Mouse (Mus musculus): Measurements from ENCODE around the gene Rnls.

Rnls gene

GRCm38 (mm10) chr19:33188766-33189165 is 203.3 kb downstream of the Rnls start:
- DNase-seq (ENCODE audit: low spot score in 2 of 2) = no peak

DNA sequence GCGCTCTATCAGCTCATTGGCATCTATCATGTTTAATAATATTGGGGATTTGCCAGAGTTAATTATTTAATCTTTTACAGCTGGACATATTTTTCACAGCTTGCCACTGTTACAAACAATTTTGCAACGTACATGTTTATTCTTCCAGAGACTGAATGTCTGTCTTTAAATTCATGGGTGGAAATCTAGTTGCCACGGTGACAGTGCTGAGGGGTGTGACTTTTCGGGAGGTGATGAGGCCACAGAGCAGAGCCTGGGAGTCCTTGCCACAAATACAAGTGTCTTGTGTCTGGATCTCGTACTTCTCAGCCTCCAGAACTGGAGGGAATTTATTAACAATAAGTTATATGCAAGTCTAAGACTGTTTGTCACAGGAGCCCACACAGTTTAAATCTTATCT is 212.5 kb downstream of the Rnls start:
- no peak for DNase-seq (ENCODE audit: low spot score in 2 of 2)

DNA sequence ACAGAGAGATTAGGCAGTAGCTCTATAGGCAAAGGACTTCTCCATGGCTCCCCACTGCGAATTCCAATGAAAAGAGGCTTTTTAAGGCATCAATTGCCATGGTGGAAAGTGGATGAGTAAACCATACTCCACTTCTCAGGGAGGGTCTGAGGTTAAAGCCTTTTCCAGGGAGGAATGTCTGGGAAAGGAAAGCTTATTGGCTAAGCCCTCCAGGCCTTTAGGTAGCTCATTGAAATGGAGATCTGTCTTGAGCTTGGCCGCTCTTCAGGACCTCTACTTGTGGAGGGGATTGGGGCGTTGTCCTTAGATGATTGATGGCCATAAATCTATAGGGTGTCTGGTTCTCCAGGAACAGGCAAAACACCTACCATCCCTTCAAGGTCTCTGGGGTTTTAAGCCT is 213.2 kb downstream of the Rnls start:
- no peak for DNase-seq (ENCODE audit: low spot score in 2 of 2)

DNA sequence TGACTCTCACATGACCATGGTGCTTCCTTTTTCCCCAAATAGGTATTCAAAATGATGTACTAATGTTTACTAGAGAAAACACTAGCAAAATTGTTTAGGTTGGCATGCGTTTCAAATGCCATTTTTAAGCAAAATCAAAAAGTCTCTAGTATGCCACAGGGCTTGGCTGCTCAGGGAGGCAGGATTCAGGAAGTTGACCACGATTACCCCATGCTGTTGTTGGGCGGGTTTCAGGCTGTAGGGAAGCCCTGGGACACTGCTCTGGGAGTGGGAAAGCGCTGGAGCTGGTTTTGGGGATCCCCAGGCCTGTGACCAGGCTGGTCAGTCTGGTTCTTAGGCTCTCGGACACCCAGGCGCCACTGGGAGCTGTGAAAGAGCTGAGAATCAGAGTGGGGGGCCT is 213.7 kb downstream of the Rnls start:
- no peak for DNase-seq (ENCODE audit: low spot score in 2 of 2)

DNA sequence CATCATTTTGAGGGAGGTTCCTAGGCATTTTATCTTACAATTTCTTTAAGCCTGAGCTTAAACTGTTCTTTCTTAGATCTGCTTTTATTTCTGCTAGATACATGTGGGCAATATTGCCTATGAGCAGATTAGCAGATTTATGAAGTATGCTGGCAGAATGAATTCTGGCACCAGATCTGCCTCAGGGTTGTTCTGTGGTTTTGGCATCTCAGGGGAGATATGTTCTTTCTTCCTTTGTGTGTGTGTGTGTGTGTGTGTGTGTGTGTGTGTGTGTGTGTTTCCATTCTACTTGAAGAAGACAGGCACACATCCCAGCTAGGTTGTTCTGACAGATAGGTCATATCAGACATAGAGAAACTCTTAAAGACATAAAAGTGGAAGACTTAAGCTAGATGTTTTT is 218.1 kb downstream of the Rnls start:
- DNase-seq (ENCODE audit: low spot score in 2 of 2) = no peak

- no peak for DNase-seq (ENCODE audit: low spot score in 2 of 2)
Observed at GRCm38 (mm10) chr19:33169881-33170280, 222.2 kb downstream of the Rnls start.

- no peak for DNase-seq (ENCODE audit: low spot score in 2 of 2)
Observed at GRCm38 (mm10) chr19:33167528-33168264, 224.4 kb downstream of the Rnls start.

- no peak for DNase-seq (ENCODE audit: low spot score in 2 of 2)
Observed at GRCm38 (mm10) chr19:33164801-33165200, 227.3 kb downstream of the Rnls start.

DNA sequence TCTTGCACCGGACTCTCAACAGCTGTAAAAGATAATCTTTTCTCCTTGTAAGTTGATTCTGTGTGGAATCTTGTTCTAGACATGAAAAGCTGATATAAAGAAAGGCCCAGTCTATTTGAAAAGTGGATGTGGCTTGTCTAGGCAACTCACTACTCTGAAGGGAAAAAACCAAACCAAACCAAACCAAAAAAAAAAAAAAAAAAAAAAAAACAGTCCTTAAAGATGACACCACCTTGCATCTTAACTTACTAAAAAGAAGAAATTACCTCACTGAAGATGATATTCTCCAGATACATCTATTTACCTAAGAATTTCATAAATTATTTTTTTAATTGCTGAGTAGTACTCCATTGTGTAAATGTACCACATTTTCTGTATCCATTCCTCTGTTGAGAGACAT is 230.2 kb downstream of the Rnls start:
- DNase-seq (ENCODE audit: low spot score in 2 of 2) = no peak

- no peak for DNase-seq (ENCODE audit: low spot score in 2 of 2)
Observed at GRCm38 (mm10) chr19:33159897-33160296, 232.2 kb downstream of the Rnls start.

DNA sequence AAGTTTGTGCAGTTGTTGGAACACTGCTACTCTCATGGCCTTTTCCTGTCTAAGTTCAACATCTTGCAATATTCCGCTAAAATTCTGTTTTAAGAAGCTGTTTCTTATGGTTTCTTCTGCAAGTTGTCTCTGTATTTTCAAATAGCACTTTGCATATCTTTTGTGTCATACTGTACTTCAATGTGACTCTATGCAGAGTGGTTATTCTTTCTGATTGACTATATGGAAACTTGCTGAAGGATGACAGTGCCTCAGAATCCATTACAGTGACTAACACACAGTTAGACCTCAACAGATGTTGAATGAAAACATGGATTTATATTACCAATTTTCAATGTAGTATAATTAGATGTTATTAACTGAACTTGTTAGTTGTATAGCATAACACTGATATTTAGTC is 232.9 kb downstream of the Rnls start:
- DNase-seq (ENCODE audit: low spot score in 2 of 2) = no peak

- DNase-seq (ENCODE audit: low spot score in 2 of 2) = no peak
Observed at GRCm38 (mm10) chr19:33158234-33158633, 233.9 kb downstream of the Rnls start.

DNA sequence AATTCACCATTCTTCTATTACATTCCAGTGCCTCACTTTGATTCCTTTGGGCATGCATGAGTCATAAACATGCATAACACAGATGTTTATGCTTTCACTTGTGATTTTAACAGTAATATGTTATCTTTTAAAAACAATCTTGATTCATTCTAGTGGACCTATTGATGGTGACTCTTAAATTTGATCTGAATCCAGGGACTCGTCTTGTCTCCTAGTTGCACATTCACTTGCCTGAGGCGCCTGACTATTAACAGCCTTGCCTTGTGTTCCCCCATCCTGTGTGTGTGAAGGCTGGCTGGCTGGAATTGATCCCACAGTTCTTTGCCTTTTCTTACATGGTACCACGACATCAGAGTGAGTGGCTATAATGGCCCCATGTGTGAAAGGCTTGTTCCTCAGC is 243.7 kb downstream of the Rnls start:
- no peak for DNase-seq (ENCODE audit: low spot score in 2 of 2)

- no peak for DNase-seq (ENCODE audit: low spot score in 2 of 2)
Observed at GRCm38 (mm10) chr19:33143198-33143597, 248.9 kb downstream of the Rnls start.

- no peak for DNase-seq (ENCODE audit: low spot score in 2 of 2)
Observed at GRCm38 (mm10) chr19:33137316-33137715, 254.8 kb downstream of the Rnls start.

DNA sequence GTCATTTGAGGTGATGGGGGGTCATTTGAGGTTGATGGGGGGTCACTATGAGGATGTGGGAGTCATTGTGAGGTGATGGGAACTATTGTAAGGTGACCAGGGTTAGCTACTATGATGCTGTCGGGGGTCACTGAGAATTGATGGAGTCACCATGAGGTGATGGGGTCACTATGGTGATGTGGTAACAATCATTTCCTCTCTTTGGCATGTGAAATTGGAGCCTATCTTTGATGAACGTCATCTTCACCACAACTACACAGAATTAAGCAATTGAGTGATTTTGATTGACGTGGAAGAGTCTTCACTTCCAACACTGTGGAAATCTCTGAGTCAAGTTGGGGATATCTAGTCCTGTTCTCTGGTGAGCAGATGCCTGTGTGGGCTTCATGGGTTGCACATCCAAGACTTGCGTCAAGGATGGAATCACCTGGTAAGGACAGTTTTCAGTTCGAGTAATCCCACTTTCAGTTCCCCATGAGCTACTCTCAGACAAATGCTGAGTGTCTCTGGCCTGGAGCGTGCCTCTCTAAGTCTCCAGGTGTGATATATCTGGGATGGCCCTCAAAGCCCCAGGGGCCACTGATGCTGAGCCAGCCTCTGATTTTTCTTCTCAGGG is 269.4 kb downstream of the Rnls start:
- DNase-seq (ENCODE audit: low spot score in 2 of 2) = no peak

DNA sequence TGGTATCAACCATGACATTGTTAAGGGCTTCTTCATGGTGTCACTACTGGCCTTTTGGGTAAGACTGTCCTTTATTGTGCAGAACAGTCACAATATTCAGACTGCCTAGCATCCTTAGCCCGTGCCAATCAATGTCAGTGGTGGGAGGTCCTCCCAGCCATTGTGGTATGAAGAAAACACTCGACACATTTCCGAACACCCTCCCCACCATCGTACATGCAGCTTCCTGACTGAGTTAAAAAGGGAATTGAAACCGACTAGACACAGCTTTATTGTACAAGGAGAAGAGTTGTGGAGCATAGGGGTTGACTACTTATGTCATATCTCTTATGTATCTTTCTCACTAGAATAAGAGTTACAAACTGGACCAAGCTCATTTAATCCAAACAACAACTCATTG is 272.1 kb downstream of the Rnls start:
- DNase-seq (ENCODE audit: low spot score in 2 of 2) = no peak

DNA sequence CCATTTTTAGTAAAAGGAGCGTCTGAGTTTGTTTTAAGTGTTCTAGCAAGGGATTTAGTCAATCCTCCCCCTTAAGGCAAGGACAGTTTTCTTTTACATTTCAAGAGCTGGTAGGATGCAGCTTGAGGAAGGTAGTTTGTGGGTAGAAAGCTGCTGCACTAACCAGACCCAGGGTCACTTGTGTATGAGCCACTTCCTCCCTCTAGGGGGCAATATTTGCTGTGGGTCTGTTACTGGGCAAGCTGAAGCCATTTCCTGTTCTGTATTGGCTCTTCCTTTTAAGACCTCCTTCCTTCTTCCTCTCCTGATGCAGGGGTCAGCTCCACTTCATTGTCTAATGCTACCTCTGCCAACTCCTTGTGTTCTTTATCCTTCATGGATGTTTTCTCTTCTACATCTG is 273.2 kb downstream of the Rnls start:
- DNase-seq (ENCODE audit: low spot score in 2 of 2) = no peak

DNA sequence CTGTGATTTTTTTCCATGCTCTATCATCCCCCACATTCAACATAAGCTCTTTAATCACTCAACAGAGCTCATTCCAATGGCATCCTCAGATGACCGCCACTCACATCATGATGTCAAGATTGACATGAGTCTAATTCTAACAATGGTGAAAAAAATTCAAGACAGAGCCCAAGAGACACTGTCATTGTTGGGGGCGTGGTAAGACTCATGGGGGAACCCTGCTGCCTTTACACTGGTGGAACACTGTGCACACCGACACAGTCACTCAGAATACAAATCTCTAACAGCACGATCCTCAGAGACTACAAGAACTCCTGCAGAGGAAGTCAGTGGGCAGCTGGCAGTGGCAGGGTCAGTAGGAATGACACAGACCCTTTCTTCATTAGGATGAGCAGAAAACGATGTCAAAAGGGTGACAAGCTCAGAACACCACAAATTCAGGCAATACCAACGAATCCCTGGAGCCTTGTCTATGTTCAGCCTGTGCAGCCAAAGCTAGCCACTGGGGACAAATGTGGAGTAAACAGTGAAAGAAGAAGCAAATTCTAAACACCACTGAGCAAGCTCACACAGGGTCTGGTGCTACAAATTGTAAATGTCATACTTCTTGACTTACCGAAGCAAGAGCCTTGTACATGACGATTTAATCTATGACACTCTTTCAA is 277.3 kb downstream of the Rnls start:
- no peak for DNase-seq (ENCODE audit: low spot score in 2 of 2)

- DNase-seq (ENCODE audit: low spot score in 2 of 2) = no peak
Observed at GRCm38 (mm10) chr19:33113746-33114145, 278.3 kb downstream of the Rnls start.

DNA sequence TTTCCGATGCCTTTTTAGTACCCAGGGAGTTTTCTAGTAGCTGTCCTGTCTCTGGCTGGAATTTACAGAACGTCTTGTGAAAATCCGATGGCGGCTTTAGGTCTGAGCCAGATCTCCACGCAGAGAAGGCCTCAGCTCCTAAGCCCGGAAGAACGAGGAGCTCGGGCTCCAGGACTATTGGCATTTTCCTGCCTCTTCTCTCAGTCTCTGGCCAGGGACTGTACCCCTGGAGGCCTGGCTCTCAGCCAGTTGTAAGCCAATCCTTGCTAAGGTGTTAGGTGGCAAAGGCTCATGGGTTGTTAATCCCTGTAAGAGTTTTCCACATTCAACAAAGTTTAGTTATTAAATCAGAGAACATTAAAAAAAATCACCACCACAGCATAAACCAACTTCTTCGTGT is 281.7 kb downstream of the Rnls start:
- DNase-seq (ENCODE audit: low spot score in 2 of 2) = no peak

- no peak for DNase-seq (ENCODE audit: low spot score in 2 of 2)
Observed at GRCm38 (mm10) chr19:33109941-33110371, 282.1 kb downstream of the Rnls start.

DNA sequence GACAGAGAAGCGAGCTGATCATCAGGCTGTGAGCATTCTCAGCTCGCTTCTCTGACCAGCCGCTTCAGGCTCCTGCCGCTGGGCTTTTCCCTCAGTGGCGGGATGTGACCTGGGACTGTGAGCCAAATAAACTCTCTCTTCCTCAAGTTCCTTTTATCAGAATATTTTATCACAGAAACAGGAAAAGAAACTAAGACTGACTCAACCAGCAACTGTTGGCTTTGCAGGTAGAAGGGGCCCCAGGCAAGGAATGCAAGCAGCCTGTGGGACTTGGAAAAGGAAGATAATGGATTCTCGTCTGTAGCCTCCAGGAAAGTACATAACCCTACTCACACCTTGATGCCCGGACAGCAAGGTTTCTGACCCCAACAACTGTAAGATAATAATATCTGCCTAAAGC is 283.0 kb downstream of the Rnls start:
- DNase-seq (ENCODE audit: low spot score in 2 of 2) = no peak
